Mouse (Mus musculus) CD4-positive, CD25-positive, alpha-beta regulatory T cell, adult 4 months (primary cell): Measurements from ENCODE around the gene Dnajb3. TPM values are rescaled to one million over a fixed set of nuclear protein-coding genes. Genes with fewer than 3 reads are reported as not detected.
"Not testable (repeated sequence)": the region's sequence is repeated elsewhere in the genome, so short reads cannot be mapped to it uniquely, and the experiment has no call there.

Experiments
- ATAC-seq: one replicate; pipeline ENCODE4 v1.8.0; 2017
- polyA plus RNA-seq, 2 experiments: library from polyadenylated mRNA; unstranded; fragments of 100-300 nt; shearing (Covaris generic); gene quantifications; one replicate each; pipeline ENCODE4 v1.2.1; 2017

The Dnajb3 gene
- polyA plus RNA-seq, 2 experiments from 2014 or later: 0.63 to 0.73 TPM

- ATAC-seq: no peak
These were observed 10.1 kb upstream of the Dnajb3 start for GRCm38 (mm10) chr1:88215466-88216380.

GRCm38 (mm10) chr1:88214462-88214952 is 8.9 kb upstream of the Dnajb3 start:
- ATAC-seq: no peak

GRCm38 (mm10) chr1:88213766-88214461 is 8.3 kb upstream of the Dnajb3 start:
- ATAC-seq: no peak

GRCm38 (mm10) chr1:88213061-88213460 is 7.5 kb upstream of the Dnajb3 start:
- ATAC-seq: no peak

- no peak for ATAC-seq
These were observed 6.9 kb upstream of the Dnajb3 start for GRCm38 (mm10) chr1:88212341-88213045.

- no peak for ATAC-seq
These were observed 6.2 kb upstream of the Dnajb3 start, which contains the start of gene Ugt1a1 for GRCm38 (mm10) chr1:88211812-88212211. Ugt1a1 (plus strand) TSS chr1:88211959.

- no peak for ATAC-seq
These were observed 1.4 kb upstream of the Dnajb3 start for GRCm38 (mm10) chr1:88206843-88207479.

GRCm38 (mm10) chr1:88200456-88200855 is 5.1 kb downstream of the Dnajb3 start, which contains the start of gene Ugt1a2:
Ugt1a2 (plus strand) TSS chr1:88200601.
- no peak for ATAC-seq

- ATAC-seq: no peak
These were observed 5.6 kb downstream of the Dnajb3 start for GRCm38 (mm10) chr1:88199996-88200395.

GRCm38 (mm10) chr1:88197443-88197842 is 8.1 kb downstream of the Dnajb3 start:
- no peak for ATAC-seq

GRCm38 (mm10) chr1:88195687-88196086 is 9.9 kb downstream of the Dnajb3 start:
- ATAC-seq: no peak

- no peak for ATAC-seq
These were observed 13.4 kb downstream of the Dnajb3 start for GRCm38 (mm10) chr1:88192136-88192535.

- ATAC-seq: no peak
These were observed 19.2 kb downstream of the Dnajb3 start for GRCm38 (mm10) chr1:88186325-88186935.

GRCm38 (mm10) chr1:88179657-88180056 is 25.9 kb downstream of the Dnajb3 start:
- ATAC-seq: no peak

GRCm38 (mm10) chr1:88172190-88172589 is 33.4 kb downstream of the Dnajb3 start:
- not testable (repeated sequence) for ATAC-seq

GRCm38 (mm10) chr1:88165711-88166110 is 39.9 kb downstream of the Dnajb3 start, which contains the start of gene Ugt1a5:
Ugt1a5 (plus strand) TSS chr1:88166012.
- no peak for ATAC-seq

GRCm38 (mm10) chr1:88158430-88158829 is 47.2 kb downstream of the Dnajb3 start:
- ATAC-seq: no peak
